Mouse (Mus musculus) spleen, postnatal 36 days (tissue): ENCODE measurements around the gene Sys1.

ENCODE experiments used
- DNase-seq, 2 experiments: peaks; one replicate each; pipeline ENCODE4 v3.0.0; 2022; ENCODE audit warnings: low spot score in 2 of 2, mixed read lengths in 1 of 2

The Sys1 gene

GRCm38 (mm10) chr2:164434681-164435080 is 22.1 kb upstream of the Sys1 start:
- DNase-seq = no peak

- DNase-seq = peak; percentile 25 to 27
Measured at GRCm38 (mm10) chr2:164435216-164436090, 21.3 kb upstream of the Sys1 start.

DNA sequence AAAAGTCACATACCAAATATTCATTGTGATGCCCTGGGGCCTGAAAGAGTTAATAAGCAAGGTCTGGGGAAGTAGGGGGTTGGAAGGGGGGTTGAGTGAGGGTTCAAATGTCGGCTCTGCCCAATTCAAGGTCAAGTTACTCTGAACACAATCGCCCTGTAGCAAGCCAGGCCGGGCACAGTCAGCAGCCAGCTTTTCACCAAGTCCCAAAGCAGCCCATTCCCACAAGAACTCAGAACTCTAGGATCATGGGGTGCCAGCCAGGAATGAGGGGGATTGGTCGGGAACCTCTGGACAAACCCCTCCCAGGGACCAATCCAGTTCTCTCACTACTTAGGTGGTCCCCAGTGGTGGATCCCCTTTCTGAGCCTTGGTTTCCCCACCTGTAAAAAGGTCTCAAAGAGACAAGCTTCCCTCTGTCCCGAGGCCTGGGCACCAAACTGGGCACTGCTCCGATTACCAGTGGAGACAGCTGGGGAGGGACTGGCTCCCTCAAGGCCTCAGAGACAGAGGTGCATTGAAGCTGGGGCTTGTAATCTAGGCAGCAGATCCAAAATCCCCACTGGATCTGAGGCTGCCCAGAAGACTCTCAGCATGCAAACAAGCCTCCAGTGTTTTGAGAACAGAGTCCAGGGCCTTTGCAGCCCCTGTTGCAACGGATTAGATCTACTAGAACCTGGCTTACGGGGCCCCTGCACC is 20.4 kb upstream of the Sys1 start:
- no peak for DNase-seq

DNA sequence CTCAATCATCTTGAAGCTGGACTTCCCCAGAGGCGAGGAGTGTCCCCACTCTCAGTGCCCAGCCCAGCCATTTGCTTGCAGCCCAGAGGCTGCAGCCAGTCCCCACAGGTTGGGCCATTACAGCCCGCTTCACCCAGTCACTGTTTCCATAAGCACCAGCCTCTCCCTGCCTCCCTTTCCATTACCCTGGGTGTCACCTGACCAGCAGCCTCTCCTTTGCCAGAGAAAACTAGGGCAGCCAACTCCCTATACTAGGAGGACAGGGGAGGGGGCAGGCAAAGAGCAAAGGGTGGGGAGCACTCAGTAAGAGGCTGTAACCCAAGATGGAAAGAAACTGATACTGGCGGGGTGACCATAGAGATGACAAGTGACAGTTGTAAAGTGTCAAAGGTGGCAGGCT is 19.8 kb upstream of the Sys1 start:
- DNase-seq = no peak

- no peak for DNase-seq
Measured at GRCm38 (mm10) chr2:164437710-164438109, 19.1 kb upstream of the Sys1 start.

GRCm38 (mm10) chr2:164438257-164438656 is 18.5 kb upstream of the Sys1 start:
- no peak for DNase-seq

GRCm38 (mm10) chr2:164439001-164439421 is 17.8 kb upstream of the Sys1 start:
- no peak for DNase-seq

- no peak for DNase-seq
Measured at GRCm38 (mm10) chr2:164440314-164440713, 16.4 kb upstream of the Sys1 start.

GRCm38 (mm10) chr2:164441155-164441554 is 15.6 kb upstream of the Sys1 start:
- peak; percentile 89 to 91 for DNase-seq

DNA sequence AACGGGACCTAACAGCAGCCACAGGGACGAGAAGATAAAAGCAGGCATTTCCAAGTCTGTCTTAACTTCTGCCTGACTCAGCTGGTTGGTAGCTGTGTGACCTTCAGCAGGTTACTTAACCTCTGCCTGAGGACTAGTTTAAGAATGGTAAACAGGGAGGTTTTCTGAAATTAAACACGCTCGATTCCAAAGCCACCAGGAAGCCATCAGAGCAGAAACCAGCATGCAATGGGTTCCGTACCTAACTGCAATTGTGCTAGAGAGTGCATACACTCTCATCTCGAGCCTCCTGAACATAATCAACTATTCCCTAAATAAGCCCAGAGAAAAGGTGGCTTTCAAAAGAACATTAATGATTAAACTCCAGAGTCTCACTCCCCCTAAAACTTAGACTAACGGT is 15.0 kb upstream of the Sys1 start:
- DNase-seq = no peak

DNA sequence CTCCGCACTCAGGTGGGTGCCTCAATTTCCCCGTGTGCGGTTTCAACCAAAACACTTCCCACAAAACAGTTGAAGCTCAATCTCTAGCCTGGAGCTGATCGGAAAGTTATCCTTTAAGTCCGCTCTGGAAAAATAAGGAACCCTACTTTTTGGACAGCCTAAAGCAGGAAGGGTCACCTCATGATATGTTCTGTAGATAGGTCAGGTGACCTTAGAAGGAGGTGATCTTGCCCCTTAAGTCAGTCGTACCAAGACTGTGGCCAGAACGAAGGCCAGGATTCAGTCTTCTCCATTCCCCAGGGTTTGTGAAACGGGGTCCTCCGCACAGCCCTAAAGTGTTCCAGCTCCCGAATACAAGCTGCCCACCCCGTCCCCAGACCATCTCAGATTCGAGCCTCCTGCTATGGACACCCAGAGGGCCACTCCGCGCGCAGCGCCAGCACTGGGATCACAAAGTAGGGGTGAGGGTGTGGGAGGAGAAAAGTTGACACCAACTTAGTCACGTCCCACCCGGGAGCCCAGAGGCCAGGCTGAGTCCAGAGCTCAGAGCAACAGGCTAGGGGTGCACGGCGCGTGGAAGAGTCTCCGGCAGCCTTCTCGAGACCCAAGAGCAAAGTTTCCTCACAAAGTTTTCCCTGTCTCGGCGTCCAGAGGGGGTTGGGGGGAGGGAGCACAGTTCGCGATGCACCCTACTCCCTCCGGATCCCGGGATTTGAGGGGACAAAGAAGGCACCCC is 14.3 kb upstream of the Sys1 start:
- peak; percentile 20 to 26 for DNase-seq

- peak; percentile 83 to 85 for DNase-seq
Measured at GRCm38 (mm10) chr2:164443051-164443437, 13.7 kb upstream of the Sys1 start.

GRCm38 (mm10) chr2:164443460-164444000 is 13.2 kb upstream of the Sys1 start, which contains the start of gene Sdc4:
Sdc4 (minus strand) TSS chr2:164443887.
- no peak for DNase-seq

DNA sequence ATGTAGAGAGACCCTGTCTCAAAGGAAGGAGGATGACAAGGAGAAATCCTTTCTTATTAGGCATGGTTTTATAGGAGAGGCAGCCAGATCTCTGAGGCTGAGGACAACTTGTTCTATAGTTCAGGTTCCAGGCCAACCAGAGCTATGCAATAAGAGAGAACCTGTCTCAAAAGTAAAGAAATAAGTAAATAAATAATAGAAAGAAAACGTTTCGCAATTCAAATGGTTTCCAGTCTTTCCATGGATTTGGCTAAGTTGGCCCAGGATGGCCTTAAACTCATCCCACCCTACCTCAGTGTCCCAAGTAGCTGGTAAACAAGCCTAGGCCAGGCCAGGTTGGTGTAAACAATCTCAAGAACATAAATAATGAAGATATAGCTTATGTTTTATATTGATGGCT is 12.1 kb upstream of the Sys1 start:
- DNase-seq = no peak

- DNase-seq = no peak
Measured at GRCm38 (mm10) chr2:164445399-164446085, 11.2 kb upstream of the Sys1 start.

- DNase-seq = no peak
Measured at GRCm38 (mm10) chr2:164446086-164446469, 10.7 kb upstream of the Sys1 start.

GRCm38 (mm10) chr2:164448140-164448539 is 8.6 kb upstream of the Sys1 start:
- no peak for DNase-seq

DNA sequence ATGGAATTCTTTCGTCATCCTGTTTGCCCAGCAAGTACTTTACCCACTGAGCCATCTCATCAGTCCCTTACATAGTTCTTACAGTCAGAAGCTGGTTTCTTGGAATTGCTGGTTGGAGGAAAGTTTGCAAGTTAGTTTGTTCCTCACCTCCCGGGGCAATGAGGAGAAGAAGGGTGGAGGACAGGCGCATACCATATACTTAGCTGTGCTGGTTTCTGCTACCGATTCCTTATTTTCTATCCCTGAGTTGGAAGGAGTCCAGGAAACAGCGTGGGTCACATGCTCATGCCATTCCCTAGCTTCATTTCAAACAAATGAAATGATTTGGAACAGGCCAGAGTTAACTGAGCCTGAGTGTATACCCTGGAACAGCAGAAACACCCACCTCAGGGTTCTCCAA is 7.8 kb upstream of the Sys1 start:
- DNase-seq = no peak

DNA sequence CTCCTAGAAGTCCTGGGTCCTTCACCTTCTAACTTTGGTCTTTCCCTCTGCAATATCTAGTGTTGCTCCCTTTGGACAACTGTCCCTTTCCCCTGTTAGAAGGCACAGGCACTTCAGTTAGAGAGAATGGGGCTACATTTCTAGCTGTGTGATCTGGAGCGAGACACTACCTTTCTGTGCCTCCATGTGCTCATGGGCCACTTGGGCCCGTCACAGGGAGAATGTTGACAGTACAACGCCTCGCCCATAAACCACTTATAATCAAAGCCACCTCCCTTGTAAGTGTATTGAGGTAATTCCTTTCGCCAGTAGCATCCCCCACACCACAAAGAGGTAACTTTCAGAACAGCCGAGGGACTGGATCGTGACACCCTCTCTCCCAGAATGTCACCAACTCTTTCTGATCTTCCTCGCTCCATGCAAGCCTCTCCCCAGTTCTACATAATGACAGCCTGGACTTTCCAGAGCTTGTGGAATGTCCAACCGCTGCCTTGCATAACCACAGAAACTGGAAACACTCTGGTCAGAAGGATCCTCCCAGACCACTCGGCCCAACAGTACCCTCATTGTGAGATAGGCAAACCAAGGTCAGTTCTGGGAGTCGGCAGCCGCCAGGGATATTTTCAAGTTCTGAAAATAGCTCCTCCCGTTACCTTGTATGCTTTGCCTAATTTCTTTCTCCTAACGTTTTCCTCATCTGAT is 7.3 kb upstream of the Sys1 start:
- DNase-seq = no peak

DNA sequence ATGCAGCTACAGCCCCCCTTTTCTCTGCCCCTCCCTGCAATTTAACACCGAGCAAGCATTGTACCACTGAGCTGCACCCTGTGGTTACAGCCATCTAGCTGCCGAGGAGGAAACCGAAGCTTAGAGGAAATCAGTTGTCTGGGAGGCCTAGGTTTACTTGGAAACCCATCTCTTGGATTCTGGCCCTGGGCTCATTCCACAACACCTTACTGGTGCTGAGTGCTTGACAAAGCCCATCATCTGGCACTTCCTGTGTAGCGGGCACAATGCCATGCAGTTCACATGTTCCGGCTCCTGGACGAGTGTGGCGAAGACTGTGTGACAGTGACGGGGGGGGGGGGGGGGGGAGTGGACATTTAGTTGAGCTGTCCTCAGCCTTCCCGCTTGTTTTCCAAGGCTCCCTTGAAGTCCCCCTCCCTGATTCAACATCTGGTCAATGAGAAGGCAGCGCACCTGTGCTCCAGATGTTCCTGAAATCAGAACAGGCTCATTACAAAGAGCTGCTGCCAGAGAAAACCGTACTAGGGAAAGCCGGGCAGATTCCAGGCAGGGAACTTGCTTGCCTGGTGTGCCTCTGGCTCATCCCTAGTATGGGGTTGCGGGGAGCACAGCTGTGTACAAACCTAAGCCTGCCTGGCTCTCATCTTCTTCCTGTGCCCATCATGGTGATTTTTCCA is 4.6 kb upstream of the Sys1 start:
- no peak for DNase-seq
